Mouse (Mus musculus): ENCODE measurements around the gene Ino80d. TPM values are rescaled to one million over a fixed set of nuclear protein-coding genes. Genes with fewer than 3 reads are reported as not detected.
"Not testable (repeated sequence)": the region's sequence is repeated elsewhere in the genome, so short reads cannot be mapped to it uniquely, and the experiment has no call there.

Ino80d gene
- 3.7 and 8.0 TPM in 2 replicates for polyA plus RNA-seq (2012; rRNA removed)

DNA sequence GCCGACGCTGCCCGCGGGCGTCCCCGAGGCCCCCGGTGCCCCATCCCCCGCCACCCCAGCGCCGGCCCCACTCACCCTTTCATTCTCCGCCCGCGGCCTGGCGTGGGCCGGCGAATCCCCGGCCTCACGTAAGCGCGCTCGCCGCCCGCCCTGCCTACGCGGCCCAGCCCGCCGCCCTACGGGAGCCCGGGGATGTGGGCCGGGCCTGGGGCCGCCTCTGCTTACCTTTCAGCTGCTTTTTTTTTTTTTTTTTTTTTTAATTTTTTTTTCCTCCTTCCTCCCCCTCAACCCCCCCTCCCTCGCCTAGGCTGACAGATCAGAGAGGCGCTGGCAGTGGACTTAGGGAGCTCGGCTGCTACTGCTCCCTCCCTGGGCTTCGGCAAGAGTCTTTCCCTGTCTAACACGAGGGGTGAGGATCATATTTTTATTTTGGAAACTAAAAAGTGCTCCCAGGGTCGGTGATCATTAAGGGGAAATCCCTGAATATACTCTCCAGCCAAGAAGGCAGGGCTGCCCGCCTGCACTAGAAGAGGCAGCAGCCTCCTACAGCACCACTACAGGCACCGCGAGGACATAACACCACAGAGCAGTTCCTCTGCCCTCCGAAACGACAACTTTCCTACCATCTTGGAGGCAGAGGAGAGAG lies at the start of gene Ino80d:
Ino80d (minus strand) TSS at position 532 of the 646 bp plus-strand sequence.
- no peak for DNase-seq (ENCODE audit: low read depth, low spot score)
- 2% methylated on average over 39 of the region's 42 CpGs for WGBS

DNA sequence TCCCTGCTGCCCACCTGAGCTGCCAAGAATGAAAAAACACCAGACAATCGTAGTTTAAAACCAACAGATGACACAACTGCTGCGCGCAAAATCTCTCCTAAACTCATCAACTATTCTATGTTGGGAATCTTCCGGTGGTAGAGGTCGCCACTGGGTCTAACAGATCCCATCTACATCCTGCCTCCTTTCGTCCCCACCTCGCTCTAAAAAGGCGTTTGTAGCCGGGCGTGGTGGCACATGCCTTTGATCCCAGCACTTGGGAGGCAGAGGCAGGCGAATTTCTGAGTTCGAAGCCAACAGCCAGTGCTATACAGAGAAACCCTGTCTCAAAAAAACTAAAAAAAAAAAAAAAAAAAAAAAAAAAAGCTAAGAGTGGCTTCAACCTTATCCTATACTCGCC lies 25.8 kb upstream of the Ino80d start:
- 96% methylated on average over 13 of the region's 13 CpGs for WGBS
- no peak for DNase-seq (ENCODE audit: low read depth, low spot score)

DNA sequence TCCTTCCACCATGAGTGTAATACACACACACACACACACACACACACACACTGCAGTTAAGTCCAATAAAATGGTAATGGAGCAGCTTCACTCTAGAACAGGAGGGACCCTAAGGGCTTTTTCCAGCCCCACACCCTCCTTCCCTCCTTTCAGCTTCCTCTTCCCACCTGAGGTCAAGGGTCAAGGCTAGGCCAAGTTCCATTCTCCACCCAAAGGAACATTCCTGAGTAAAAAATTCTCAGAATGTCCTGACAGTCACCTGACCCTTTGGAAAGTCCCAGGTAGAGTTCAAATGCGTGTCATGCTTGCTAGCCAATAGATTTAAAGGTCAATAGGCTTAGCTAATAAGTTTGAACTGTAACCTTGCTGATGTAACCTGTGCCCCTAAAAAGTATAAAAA lies 24.1 kb upstream of the Ino80d start:
- WGBS: 88% methylated on average over 1 of the region's 1 CpGs
- DNase-seq (ENCODE audit: low read depth, low spot score): not testable (repeated sequence)

DNA sequence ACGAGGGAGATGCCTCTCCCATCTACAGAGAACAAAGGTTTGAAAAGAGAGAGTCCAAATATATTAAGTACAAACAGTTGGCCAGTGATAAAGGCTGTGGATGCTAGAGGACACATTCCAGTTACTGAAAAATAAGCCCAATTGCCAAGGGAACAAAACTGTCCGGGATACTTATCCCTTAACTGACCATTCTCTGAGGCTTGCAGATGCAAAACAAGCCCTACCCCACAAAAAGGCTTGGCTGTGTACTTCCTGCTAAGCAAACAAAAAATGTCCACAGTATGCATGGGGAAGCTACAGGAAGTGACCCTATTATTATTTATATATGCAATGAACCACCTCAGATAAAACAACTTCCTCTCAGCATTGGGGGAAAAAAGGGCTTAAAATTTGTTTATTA lies 23.5 kb upstream of the Ino80d start:
- 70% methylated on average over 2 of the region's 2 CpGs for WGBS
- no peak for DNase-seq (ENCODE audit: low read depth, low spot score)

DNA sequence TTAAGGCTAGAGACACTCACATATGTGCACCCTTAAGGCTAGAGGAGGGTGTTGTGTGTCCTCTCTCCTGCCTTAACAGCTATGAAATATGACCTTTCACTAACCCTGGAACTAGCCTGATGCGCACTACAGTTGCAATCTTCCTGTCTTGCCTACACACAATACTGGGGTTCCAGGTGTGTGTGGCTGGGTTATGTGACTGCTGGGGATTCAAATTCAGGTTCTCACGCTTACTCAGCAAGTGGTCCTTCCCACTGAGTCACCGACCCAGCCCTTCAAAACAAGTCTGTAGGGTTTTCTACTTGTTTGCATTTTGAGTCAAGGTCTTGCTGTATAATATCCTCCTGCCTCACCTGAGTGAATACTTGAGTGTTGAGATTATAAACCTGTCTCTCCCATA lies 20.1 kb upstream of the Ino80d start:
- 84% methylated on average over 3 of the region's 3 CpGs for WGBS
- DNase-seq (ENCODE audit: low read depth, low spot score): no peak

DNA sequence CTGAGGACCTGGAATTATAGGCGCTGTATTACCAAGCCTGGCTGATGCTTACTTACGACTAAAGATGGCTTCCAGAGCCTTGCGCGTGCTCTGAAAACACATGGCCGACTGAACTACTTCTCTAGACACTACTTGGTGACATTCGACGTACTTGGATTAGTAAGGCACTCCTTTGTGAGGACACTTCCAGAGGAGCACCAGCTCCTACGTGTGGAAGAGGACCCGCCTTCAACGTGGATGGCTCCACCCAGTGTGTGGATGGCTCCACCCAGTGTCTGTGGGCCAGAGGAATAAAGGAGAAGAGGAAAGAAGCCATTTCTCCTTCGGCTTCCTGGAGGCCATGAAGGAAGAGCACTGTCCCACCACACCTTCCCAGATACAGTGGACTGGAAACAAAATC lies 17.3 kb upstream of the Ino80d start:
- no peak for DNase-seq (ENCODE audit: low read depth, low spot score)
- WGBS: 90% methylated on average over 11 of the region's 11 CpGs

DNA sequence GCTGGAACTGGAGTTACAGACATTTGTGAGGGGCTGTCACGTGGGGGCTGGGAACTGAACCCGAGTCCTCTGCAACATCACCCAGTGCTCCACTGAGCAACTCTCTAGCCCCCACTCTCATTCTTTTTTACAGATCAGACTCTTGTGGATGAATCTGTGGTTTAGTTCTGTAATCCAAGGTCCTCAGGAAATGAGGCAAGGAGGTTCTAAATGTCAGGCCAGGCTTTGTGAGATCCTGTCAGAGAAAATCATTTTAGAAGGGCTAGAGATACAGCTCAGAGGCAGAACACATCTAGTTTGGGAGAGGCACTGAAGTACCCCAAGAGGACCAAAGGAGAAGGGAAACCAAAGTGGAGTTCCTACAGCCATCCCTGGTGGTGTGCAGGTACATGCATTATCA lies 16.4 kb upstream of the Ino80d start:
- 80% methylated on average over 2 of the region's 2 CpGs for WGBS
- no peak for DNase-seq (ENCODE audit: low read depth, low spot score)

DNA sequence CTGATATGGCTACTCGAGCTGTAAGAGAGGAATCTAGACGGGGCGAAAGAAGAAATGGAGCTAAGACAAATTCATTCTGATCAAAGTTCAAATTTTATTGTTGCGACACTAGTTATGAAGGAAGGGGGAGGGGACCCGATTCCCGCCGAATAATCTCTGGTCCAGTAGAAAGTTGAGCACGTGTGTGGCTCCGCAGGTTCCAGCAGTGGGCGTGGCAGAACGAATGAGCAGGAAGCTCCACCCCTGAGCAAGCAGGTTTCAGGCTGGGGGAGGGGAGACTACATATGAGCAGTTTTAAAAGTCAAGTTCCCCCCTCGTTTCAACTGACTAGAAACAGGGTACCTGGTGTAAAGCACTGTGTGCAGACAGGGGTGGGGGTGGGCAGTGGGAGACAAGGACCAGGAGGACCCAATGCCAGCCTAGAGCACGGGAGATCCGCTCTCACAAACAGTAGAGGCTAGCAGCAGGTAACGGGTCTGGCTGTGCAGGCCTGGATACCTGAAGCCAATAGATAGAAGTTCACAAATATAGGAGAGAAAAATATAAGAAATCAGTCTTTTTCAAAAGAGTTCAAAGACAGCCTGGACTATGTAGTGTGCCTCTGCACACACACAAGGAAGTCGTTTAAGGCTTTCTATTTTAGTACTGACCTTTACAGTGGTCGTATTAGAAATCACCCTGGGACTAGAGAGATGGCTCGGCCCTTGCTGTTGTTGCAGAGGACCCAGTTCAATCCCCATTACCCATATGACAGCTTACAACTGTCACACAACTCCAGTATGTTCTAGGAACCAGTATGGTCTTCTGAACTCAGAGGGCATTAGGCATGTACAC lies 15.6 kb upstream of the Ino80d start:
- no peak for DNase-seq (ENCODE audit: low read depth, low spot score)
- WGBS: 5% methylated on average over 18 of the region's 18 CpGs

DNA sequence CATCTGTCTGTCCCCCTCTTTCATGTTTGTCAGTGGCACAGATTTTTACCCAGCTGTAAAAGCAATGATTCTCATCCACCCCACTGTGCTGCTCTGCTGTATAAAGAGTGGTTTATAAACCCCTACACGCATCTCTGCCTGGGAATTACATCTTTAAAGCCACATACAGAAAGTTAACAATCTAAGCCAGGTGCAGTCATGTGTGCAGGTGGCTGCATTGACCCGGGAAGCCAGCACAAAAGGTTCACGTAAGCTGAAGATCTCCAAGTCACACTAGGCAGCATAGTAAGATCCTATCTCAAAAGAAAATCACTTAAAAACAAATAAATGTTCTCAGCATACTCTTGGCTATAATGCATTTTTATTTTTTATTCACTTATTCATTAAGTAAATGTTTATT lies 14.8 kb upstream of the Ino80d start:
- 18% methylated on average over 3 of the region's 3 CpGs for WGBS
- DNase-seq (ENCODE audit: low read depth, low spot score): no peak

DNA sequence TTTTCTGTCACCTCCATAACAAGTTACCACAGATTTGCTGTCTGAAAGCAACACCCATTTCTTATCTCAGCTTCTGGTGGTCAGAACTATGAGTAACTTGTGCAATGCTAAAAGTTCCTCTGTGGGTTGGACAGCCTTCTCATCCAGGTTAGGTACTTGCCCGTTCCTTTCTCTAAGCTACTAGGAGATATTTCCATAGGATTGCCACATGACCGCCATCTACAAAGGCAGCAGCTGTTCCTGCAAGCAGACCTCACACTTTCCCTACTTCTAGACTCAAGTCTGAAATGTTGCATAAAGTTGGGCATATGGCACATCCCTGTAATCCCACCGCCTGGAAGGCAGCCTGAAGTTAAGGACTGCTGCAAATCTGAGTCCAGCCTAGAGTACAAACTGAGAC lies 11.7 kb upstream of the Ino80d start:
- DNase-seq (ENCODE audit: low read depth, low spot score): no peak
- WGBS: 94% methylated on average over 3 of the region's 3 CpGs

DNA sequence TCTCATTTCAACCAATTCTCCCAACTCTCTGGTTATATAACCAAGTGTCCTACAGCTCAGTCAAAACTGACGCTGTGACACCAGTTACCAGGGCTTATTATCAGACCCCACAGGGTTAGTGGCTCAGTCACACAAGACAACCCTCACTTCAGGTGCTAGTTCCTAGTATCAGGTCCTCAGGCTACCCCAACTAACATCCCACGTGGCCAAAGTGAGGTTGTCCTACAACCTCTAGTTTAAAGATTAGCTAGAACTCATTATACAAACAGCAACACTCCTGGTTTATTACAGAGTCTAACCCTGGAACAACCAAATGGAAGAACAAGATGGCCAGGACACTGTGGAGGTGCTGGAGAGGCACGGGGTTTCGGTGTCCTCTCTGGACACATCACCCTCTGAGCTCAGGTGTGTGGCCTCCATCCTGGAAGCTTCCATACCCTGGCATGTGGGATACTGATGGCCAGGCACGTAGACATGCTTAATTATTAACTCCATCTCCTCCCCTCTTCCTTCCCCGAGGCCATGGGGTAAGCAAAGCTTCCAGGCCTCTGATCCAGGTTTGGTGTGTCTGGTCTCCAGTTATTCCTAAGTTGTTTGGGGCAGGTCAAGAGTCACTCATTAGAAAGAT lies 9.5 kb upstream of the Ino80d start:
- DNase-seq (ENCODE audit: low read depth, low spot score): no peak
- 34% methylated on average over 6 of the region's 6 CpGs for WGBS

DNA sequence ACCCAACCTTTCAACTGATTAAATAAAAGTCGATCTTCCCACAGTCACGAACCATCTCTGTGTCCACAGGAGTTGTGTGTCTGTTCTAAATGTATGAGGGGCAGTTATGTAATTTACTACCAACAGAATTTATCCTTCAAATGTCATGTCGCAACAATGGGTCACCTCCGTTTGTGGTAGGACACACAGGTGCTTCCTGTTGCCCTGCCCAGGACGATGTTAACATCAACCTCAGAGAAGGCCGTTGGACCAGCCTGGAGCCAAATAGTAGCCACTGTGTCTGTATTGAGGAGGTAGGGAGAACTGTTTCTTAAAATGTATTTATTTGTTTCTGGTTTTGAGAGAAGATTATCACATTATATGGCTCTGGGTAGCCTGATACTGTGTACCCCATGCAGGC lies 7.5 kb upstream of the Ino80d start:
- 75% methylated on average over 6 of the region's 6 CpGs for WGBS
- DNase-seq (ENCODE audit: low read depth, low spot score): no peak

DNA sequence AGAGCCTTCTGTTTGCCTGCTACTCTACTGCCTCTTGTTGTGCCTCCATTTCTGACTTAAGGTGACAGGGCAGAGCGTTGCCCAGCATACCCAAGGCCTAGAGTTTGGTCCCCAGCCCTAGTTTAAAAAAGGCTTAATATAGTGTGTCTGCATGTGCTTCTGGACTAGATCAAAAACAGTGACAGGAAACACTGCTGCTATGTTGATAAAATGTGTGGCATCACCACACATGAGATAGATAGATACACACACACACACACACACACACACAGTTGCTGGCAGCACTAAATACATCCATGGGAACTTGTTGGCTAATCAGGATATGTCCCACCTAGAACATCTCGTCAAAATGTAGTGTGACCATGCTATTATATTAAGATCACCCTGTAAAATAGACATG lies 5.9 kb upstream of the Ino80d start:
- 99% methylated on average over 2 of the region's 2 CpGs for WGBS

DNA sequence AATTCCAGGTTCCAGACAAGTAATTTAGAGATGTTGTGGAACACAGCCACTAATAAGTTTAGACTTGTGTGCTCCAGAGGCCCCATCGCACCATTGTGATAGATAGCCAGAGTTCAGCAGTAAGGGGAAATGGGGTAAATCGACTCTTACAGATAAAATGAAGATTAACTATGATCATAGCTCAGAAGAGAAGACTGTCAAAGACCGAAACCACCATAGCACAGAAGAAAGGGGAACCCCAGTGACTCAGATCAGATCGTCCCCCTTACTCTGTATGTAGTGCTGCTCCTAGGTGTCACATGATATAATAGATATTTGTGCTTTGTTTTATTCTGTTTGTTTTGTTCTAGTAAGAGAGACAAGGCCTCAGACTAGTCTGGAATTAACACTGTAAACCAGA lies 5.2 kb upstream of the Ino80d start:
- no peak for DNase-seq (ENCODE audit: low read depth, low spot score)
- 86% methylated on average over 4 of the region's 4 CpGs for WGBS

More for the DNA sequence above, 5.9 kb upstream of the Ino80d start:
- no peak for DNase-seq (ENCODE audit: low read depth, low spot score)

DNA sequence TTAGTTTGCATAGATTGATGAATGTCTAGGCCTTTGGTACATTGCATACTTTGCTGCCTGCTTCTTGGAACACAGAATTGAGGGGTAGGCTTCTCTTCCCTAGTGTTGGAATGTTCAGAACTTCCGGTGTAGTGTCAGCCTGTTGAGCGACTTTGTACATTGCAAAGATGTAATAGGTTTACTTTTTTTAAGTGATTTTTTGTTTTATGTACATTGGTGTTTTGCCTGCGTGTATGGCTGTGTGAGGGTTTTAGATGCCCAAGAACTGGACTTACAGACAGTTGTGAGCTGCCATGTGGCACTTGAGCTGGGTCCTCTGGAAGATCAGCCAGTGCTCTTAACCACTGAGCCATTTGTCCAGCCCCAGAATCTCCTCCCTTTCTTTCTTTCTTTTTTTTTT lies 1.1 kb upstream of the Ino80d start:
- 4% methylated on average over 3 of the region's 3 CpGs for WGBS
- no peak for DNase-seq (ENCODE audit: low read depth, low spot score)

DNA sequence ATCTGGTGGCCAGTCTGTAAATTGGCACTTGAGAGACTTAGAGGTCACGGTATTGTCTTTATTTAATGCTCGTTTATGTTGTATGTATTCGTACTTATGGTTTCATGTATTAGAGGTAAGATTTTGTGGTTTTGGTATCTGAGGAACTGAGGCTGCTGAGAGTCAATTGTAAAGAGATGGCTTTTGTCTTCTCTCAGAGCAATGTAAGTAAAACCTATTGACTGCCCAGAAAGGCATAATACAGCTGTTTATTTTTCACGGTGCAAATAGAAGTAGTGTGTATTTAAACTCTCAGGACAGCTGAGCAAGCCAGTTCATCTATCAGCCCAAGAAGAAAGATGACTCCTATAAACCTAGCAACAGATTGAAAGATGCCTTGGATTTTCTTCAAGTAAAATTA lies 629 bp upstream of the Ino80d start:
- DNase-seq (ENCODE audit: low read depth, low spot score): no peak
- whole genome bisulfite sequencing: under 1% methylated on average over 4 of the region's 4 CpGs

DNA sequence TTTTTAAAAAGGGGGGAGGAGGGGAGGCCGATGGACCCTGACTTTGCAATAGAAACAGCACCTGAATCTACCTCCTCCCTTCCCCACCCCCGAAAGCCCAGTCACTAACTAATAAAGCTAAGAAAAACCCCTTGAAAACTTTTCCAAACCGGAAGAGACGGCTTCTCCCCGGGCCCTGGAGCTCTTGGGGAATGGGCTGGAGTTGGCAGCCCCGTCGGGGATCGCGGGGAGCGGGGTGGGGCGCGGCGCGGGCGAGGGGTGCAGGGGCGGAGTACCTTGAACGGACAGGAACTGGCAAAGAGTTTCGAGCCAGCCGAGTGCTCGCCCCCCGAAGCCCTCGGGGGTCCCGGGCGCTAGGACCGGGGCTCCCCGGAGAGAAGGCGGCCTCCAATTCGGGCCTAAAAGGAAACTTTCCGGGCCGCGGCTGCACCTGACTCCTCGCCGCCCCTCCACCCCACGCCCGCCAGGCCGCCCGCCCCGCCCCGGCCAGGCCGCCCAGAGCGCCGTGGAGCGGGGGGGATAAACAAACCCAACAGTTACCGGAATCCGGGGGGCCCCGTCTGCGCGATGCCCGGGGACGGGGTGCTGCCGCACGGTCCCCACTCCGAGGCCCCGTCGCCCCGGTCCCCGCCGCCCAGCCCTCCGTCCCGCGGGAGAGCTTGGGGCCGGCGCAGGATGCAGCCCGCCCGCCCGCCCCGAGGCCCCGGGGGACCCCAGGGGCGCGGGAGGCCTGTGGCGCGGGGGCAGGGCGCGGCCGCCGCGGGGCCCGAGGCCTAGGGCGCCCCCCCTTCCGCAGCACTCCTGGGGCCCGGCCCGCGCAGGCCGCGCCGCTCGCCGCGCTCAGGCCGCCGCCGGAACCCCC lies 962 bp downstream of the Ino80d start:
- no peak for DNase-seq (ENCODE audit: low read depth, low spot score)
- WGBS: 1% methylated on average over 87 of the region's 92 CpGs

DNA sequence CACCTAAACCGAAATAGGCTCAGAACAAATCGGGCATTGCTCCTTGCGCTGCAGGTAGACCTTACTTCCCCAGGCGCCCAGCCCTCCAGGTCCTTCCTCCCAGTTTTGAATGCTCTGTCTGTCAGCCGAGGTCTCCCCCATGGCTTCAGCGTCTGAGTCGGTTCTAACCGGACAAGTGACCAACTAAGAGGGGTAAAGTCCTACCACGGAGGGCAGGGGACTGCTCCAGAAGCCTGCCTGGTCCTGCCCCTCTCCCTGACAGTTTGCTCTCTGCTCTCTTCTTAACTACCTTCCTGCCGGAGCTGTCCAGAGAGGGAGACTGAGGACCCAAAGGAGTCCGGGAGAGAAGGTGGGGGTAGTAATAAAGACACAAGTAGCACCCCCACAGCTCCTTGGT lies 1.6 kb downstream of the Ino80d start:
- DNase-seq (ENCODE audit: low read depth, low spot score): no peak
- WGBS: under 1% methylated on average over 11 of the region's 11 CpGs

DNA sequence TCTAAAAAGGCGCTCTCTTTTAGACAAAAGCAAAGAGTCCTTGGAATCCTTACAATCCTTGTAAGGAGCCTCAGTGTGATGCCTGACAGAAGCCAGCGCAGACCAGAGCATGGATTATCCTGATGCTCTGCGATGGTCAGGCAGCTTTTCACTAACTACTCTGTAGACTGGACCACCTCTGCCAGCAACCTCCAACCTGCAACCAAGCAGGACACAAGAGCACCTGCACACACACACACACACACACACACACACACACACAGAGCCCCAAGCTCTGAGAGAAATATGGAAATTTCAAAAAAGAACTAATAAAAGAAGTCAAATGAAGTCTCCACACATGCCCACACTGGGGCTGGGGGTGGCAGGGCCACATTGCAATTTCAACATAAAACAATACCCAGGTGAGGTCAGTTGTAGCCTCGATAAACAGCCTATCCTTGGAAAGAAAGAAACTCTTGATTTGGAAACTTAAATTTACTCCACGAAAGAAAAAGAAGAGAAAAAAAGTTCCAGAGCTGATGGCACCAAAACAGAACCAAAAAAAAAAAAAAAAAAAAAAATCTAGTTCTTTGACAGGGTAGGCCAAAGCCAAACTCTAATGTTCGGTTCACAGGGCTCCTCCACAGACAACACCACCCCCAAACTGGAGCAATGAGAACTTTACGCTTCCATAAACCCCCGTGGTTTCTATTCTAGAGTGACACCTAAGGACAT lies 2.2 kb downstream of the Ino80d start:
- DNase-seq (ENCODE audit: low read depth, low spot score): no peak
- WGBS: 29% methylated on average over 8 of the region's 8 CpGs

Data from large intestine, adult 2 months (tissue).